In the genomic region with DNA sequence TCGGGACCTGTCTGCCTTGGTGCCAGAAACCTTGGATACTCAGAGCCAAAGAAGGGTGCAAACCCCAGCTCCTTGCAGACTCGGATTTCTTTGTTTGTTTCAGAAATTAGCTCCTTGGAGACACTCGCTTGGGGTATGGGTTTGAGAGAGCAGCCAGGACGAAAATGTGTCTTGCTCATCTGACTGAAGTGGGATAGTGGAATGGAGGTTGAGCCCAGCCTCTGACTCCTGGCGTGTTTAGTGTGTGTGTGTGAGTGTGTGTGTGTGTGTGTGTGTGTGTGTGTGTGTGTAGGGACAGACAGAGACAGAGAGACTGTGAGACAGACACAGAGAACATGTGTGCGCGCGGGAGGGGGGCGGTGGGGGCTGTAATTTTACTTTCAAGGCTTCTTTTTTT, we compare ENCODE assay signal across 8 mouse cellular contexts. TPM values are rescaled to one million over a fixed set of nuclear protein-coding genes. Genes with fewer than 3 reads are reported as not detected.
A peak's percentile ranks its signal among the peaks of the same experiment; 100 is the strongest.
DNase-seq lines count a peak whose midpoint lies in the region; ATAC-seq and TF ChIP-seq lines count a peak whose summit lies in the region.

No protein-coding gene starts in this region.

- H3K4me2 ChIP-seq in lung, embryonic 14.5 days: peak overlapping the region; percentile 95
- H3K4me2 ChIP-seq in embryonic facial prominence, embryonic 15.5 days (replicated peaks): peak overlapping the region; percentile 99
- H3K4me2 ChIP-seq in intestine, embryonic 14.5 days (ENCODE audit: low read length): peak overlapping the region; percentile 90
- H3K4me2 ChIP-seq in neural tube, embryonic 12.5 days (replicated peaks): peak overlapping the region; percentile 91

- H3K36me3 ChIP-seq in lung, embryonic 14.5 days (ENCODE audit: insufficient read depth): no peaks in the 10 kb centered on the region
- H3K36me3 ChIP-seq in embryonic facial prominence, embryonic 15.5 days: no peaks in the 10 kb centered on the region
- H3K36me3 ChIP-seq in intestine, embryonic 14.5 days (ENCODE audit: control insufficient read depth, insufficient read depth, low read length): no peaks in the 10 kb centered on the region
- no peaks in the 10 kb centered on the region for H3K36me3 ChIP-seq in neural tube, embryonic 12.5 days

- no peak for TF ChIP-seq CTCF in lung, embryonic 14.5 days (IDR thresholded peaks at IDR 0.05; ENCODE audit: low read depth)

- H3K27me3 ChIP-seq in lung, embryonic 14.5 days (ENCODE audit: insufficient read depth, low read length): peaks cover 15% of the 10 kb centered on the region
- H3K27me3 ChIP-seq in embryonic facial prominence, embryonic 15.5 days: peaks cover 18% of the 10 kb centered on the region
- H3K27me3 ChIP-seq in intestine, embryonic 14.5 days (replicated peaks; ENCODE audit: control insufficient read depth, insufficient read depth, low read length): peaks cover 20% of the 10 kb centered on the region
- peaks cover 19% of the 10 kb centered on the region; the same call in 1 of the 2 replicates for H3K27me3 ChIP-seq in neural tube, embryonic 12.5 days (replicated peaks)

- 0 out of 2 replicates have a peak, but pooled peaks cover 8% of the 10 kb centered on the region for H3K4me1 ChIP-seq in lung, embryonic 14.5 days (ENCODE audit: insufficient read depth)
- peaks cover 18% of the 10 kb centered on the region; the same call in 1 of the 2 replicates for H3K4me1 ChIP-seq in embryonic facial prominence, embryonic 15.5 days
- H3K4me1 ChIP-seq in intestine, embryonic 14.5 days (replicated peaks; ENCODE audit: control insufficient read depth, insufficient read depth, low read length): peaks cover 5% of the 10 kb centered on the region; the same call in 1 of the 2 replicates
- H3K4me1 ChIP-seq in neural tube, embryonic 12.5 days: peaks cover 18% of the 10 kb centered on the region; the same call in 1 of the 2 replicates

- WGBS in lung, embryonic 14.5 days: 15% methylated on average over 9 of the region's 9 CpGs
- 12% methylated on average over 9 of the region's 9 CpGs for WGBS in embryonic facial prominence, embryonic 15.5 days
- WGBS in intestine, embryonic 14.5 days: 23% methylated on average over 9 of the region's 9 CpGs
- 10% methylated on average over 9 of the region's 9 CpGs for WGBS in neural tube, embryonic 12.5 days

- no peak for ATAC-seq in lung, embryonic 14.5 days (ENCODE audit: insufficient read depth)
- no peak for ATAC-seq in embryonic facial prominence, embryonic 15.5 days (ENCODE audit: insufficient number of reproducible peaks, low FRiP score, low TSS enrichment, low read depth)
- ATAC-seq in intestine, embryonic 14.5 days (replicated peaks; ENCODE audit: low FRiP score, low TSS enrichment, low read depth): no peak
- ATAC-seq in neural tube, embryonic 12.5 days (ENCODE audit: low FRiP score, low read depth): peak; percentile 12; the same call in 1 of the 2 replicates

- peaks cover 4% of the 10 kb centered on the region; the same call in 1 of the 2 replicates for H3K9me3 ChIP-seq in lung, embryonic 14.5 days (ENCODE audit: low read depth, low read length)
- no peaks in the 10 kb centered on the region for H3K9me3 ChIP-seq in embryonic facial prominence, embryonic 15.5 days (replicated peaks)
- no peaks in the 10 kb centered on the region for H3K9me3 ChIP-seq in intestine, embryonic 14.5 days (ENCODE audit: control insufficient read depth, low read length)
- H3K9me3 ChIP-seq in neural tube, embryonic 12.5 days: no peaks in the 10 kb centered on the region

- H3K4me3 ChIP-seq in lung, embryonic 14.5 days (ENCODE audit: low read depth, low read length): peak overlapping the region; percentile 68
- H3K4me3 ChIP-seq in embryonic facial prominence, embryonic 15.5 days (replicated peaks): peak overlapping the region; percentile 70
- peak overlapping the region; percentile 59 for H3K4me3 ChIP-seq in intestine, embryonic 14.5 days (ENCODE audit: low read depth, low read length)
- H3K4me3 ChIP-seq in neural tube, embryonic 12.5 days: peak overlapping the region; percentile 64

- peak; percentile 41 for DNase-seq in lung, embryonic 14.5 days
- no peak for DNase-seq in lung, postnatal 4 days
- no peak for DNase-seq in intestine, embryonic 14.5 days (ENCODE audit: low spot score)
- DNase-seq in layer of hippocampus, postnatal 14 days (ENCODE audit: low spot score in 2 of 2): no peak
- no peak for DNase-seq in layer of hippocampus, adult 11-12 months (ENCODE audit: low spot score)
- no peak for DNase-seq in thymus, postnatal 14 days

- peak overlapping the region; percentile 90; the same call in 1 of the 2 replicates for H3K27ac ChIP-seq in lung, embryonic 14.5 days (ENCODE audit: low read depth)
- 0 out of 2 replicates have a peak overlapping the region, but pooled peaks have one; percentile 63 for H3K27ac ChIP-seq in embryonic facial prominence, embryonic 15.5 days (replicated peaks)
- peak overlapping the region; percentile 75; the same call in 1 of the 2 replicates for H3K27ac ChIP-seq in intestine, embryonic 14.5 days (ENCODE audit: low read depth)
- H3K27ac ChIP-seq in neural tube, embryonic 12.5 days: peak overlapping the region; percentile 86; the same call in 1 of the 2 replicates

- H3K9ac ChIP-seq in lung, embryonic 14.5 days: peak overlapping the region; percentile 76
- peak overlapping the region; percentile 62; the same call in 1 of the 2 replicates for H3K9ac ChIP-seq in embryonic facial prominence, embryonic 15.5 days
- H3K9ac ChIP-seq in intestine, embryonic 14.5 days (ENCODE audit: low read length): peak overlapping the region; percentile 61
- peak overlapping the region; percentile 76 for H3K9ac ChIP-seq in neural tube, embryonic 12.5 days

RNA-seq across cellular contexts. Expression of gene Chn2, which starts 1.1 kb away (rescaled TPM):
- 16.4 and 18.1 TPM in 2 replicates for polyA plus RNA-seq in lung, embryonic 14.5 days (2014; fragmentation: Nextera tagmentation; extraction: Ambion mirVana)
- 11.1 and 12.2 TPM in 2 replicates for polyA plus RNA-seq in embryonic facial prominence, embryonic 15.5 days (2015; fragmentation: Nextera tagmentation; extraction: Ambion mirVana)
- 23.6 and 25.0 TPM in 2 replicates for polyA plus RNA-seq in intestine, embryonic 14.5 days (2014; fragmentation: Nextera tagmentation; extraction: Ambion mirVana)
- polyA plus RNA-seq in neural tube, embryonic 12.5 days (2016; fragmentation: Nextera tagmentation; extraction: Ambion mirVana): 18.9 and 24.3 TPM in 2 replicates
- total RNA-seq in layer of hippocampus, postnatal 14 days (2021): 10 to 100 TPM; 28.5 to 33.4 TPM
